Mouse (Mus musculus) neural tube, embryonic 14.5 days (tissue): ENCODE data around the gene H2al1f. TPM values are rescaled to one million over a fixed set of nuclear protein-coding genes. Genes with fewer than 3 reads are reported as not detected.

Experiments
- ATAC-seq: fragments of 200-750 bp; cut with Nextera tagmentation; 2 replicates; pipeline ENCODE4 v1.8.0; 2017; ENCODE audit warnings: low read depth, mild to moderate bottlenecking, moderate TSS enrichment, moderate library complexity
- H3K27ac ChIP-seq: fragments of 300-500 bp; sonication (generic); 2 replicates; pipeline ENCODE4 v1.5.1; 2014; ENCODE audit warnings: low read depth, mild to moderate bottlenecking, control low read depth, low read length, moderate library complexity, mixed read lengths
- H3K27me3 ChIP-seq: fragments of 300-500 bp; sonication (generic); 2 replicates; pipeline ENCODE4 v1.6.1; 2014; ENCODE audit warnings: low read length; ENCODE audit not compliant: control insufficient read depth, insufficient read depth
- H3K36me3 ChIP-seq: fragments of 300-500 bp; sonication (generic); 2 replicates; pipeline ENCODE4 v1.6.1; 2014; ENCODE audit warnings: low read length, mixed read lengths; ENCODE audit not compliant: control insufficient read depth, insufficient read depth
- H3K4me1 ChIP-seq: fragments of 300-500 bp; sonication (generic); 2 replicates; pipeline ENCODE4 v1.6.1; 2014; ENCODE audit warnings: low read length; ENCODE audit not compliant: control insufficient read depth, insufficient read depth
- H3K4me2 ChIP-seq: fragments of 300-500 bp; sonication (generic); 2 replicates; pipeline ENCODE4 v1.6.1; 2014; ENCODE audit warnings: mild to moderate bottlenecking, low read depth, low read length, control low read depth
- H3K4me3 ChIP-seq: fragments of 300-500 bp; sonication (generic); 2 replicates; pipeline ENCODE4 v1.5.1; 2014; ENCODE audit warnings: low read depth, low read length, control low read depth, mixed read lengths
- H3K9ac ChIP-seq: fragments of 300-500 bp; sonication (generic); replicated peaks from 2 replicates; pipeline ENCODE4 v1.6.1; 2014; ENCODE audit warnings: low read depth, mild to moderate bottlenecking, control low read depth, low read length, mixed read lengths
- H3K9me3 ChIP-seq: fragments of 300-500 bp; sonication (generic); 2 replicates; pipeline ENCODE4 v1.6.1; 2016; ENCODE audit warnings: low read length; ENCODE audit not compliant: control insufficient read depth
- WGBS: fragments of 180-500 bp; shearing (Covaris S2); extraction: QIAGEN DNeasy Blood & Tissue Kit; methylation state at CpG from one replicate; pipeline ENCODE4 v1.1.7; 2014; 5-methylcytosine and 5-hydroxymethylcytosine counted together
- polyA plus RNA-seq: library from polyadenylated mRNA; unstranded; fragments of >200 nt; fragmentation: Nextera tagmentation; extraction: Ambion mirVana; gene quantifications from 2 replicates; pipeline ENCODE4 v1.2.1, GENCODE M21; 2014

H2al1f gene
- polyA plus RNA-seq, 1 experiment from 2014 or later: not detected

DNA sequence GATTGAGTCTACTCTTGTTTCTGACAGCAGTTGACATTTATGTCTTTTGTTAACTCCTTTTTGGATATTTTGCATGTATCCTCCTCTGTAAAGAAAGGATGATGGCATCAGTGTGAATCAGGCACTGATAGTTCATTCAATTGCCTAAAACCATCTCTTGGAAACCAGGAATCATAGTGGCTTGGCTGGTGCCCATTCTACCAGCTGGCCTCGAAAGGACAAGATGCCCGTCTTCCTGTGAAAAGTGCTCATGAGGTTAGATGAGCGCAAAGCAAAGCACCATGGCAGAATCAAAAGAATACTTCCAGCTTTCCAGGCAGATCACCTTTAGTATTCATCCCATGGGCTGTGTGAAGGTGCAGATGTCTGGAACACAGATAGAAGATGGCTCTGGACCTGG lies 31.8 kb downstream of the H2al1f start:
- H3K9ac ChIP-seq: no peak overlapping the region
- H3K36me3 ChIP-seq: no peaks in the 10 kb centered on the region
- H3K4me3 ChIP-seq: no peak overlapping the region
- WGBS: 92% methylated on average over 3 of the region's 3 CpGs
- no peak overlapping the region for H3K4me2 ChIP-seq
- H3K27me3 ChIP-seq: no peaks in the 10 kb centered on the region
- no peak for ATAC-seq
- H3K9me3 ChIP-seq: no peaks in the 10 kb centered on the region
- no peaks in the 10 kb centered on the region for H3K4me1 ChIP-seq
- H3K27ac ChIP-seq: no peak overlapping the region

DNA sequence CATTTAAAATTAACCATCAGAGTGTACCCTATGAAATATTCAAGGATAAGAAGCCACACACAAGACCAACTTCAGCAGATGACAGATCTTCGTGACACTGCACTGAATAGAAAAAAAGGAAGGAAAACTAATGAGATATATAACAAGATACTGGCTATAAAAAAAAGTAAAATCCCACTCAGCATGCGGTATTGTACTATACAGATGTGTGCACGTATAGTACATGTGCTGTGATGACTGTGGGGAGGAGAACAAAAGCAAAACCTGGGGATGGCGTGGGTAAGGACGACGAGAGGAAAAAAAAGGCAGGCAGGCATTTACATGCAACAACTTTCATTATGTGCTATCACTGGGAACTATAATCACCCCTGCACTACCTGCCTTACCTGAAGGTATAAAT lies 45.9 kb downstream of the H2al1f start:
- Histone ChIP-seq H3K27me3 (no peaks in the 10 kb centered on the region), H3K4me2 (no peak overlapping the region), H3K9me3 (no peaks in the 10 kb centered on the region), H3K27ac (no peak overlapping the region), H3K4me3 (no peak overlapping the region), H3K4me1 (no peaks in the 10 kb centered on the region), H3K9ac (no peak overlapping the region), H3K36me3 (no peaks in the 10 kb centered on the region)
- 87% methylated on average over 6 of the region's 6 CpGs for WGBS
- ATAC-seq: no peak

GRCm38 (mm10) chrX:11361261-11361660 lies 46.3 kb downstream of the H2al1f start:
- H3K4me3 ChIP-seq: no peak overlapping the region
- H3K4me2 ChIP-seq: no peak overlapping the region
- no peak overlapping the region for H3K9ac ChIP-seq
- no peak overlapping the region for H3K27ac ChIP-seq
- no peaks in the 10 kb centered on the region for H3K27me3 ChIP-seq
- no peaks in the 10 kb centered on the region for H3K9me3 ChIP-seq
- no peaks in the 10 kb centered on the region for H3K36me3 ChIP-seq
- 91% methylated on average over 2 of the region's 2 CpGs for WGBS
- ATAC-seq: no peak
- H3K4me1 ChIP-seq: no peaks in the 10 kb centered on the region

GRCm38 (mm10) chrX:11363890-11364289 lies 48.9 kb downstream of the H2al1f start:
- Histone ChIP-seq H3K27ac (no peak overlapping the region), H3K36me3 (no peaks in the 10 kb centered on the region), H3K27me3 (no peaks in the 10 kb centered on the region), H3K4me3 (no peak overlapping the region), H3K4me2 (no peak overlapping the region), H3K9ac (no peak overlapping the region), H3K9me3 (no peaks in the 10 kb centered on the region), H3K4me1 (no peaks in the 10 kb centered on the region)
- 54% methylated on average over 6 of the region's 6 CpGs for WGBS
- peak; percentile 61; the same call in 1 of the 2 replicates for ATAC-seq

Other genes starting within 250 kb of the H2al1f start
- not detected in 2 replicates for gene H2al1a, start 15.9 kb upstream of the H2al1f start, polyA plus RNA-seq
- not detected in 2 replicates for gene H2al1b, start 12.7 kb upstream of the H2al1f start, polyA plus RNA-seq
- gene H2al1c, start 9.5 kb upstream of the H2al1f start, polyA plus RNA-seq: not detected in 2 replicates
- not detected in 2 replicates for gene H2al1d, start 6.3 kb upstream of the H2al1f start, polyA plus RNA-seq
- gene H2al1e, start 3.2 kb upstream of the H2al1f start, polyA plus RNA-seq: not detected in 2 replicates
- gene H2al1g, start 3.1 kb downstream of the H2al1f start, polyA plus RNA-seq: not detected in 2 replicates
- gene H2al1h, start 6.3 kb downstream of the H2al1f start, polyA plus RNA-seq: not detected in 2 replicates
- gene H2al1i, start 9.5 kb downstream of the H2al1f start, polyA plus RNA-seq: not detected in 2 replicates
- gene H2al1j, start 12.7 kb downstream of the H2al1f start, polyA plus RNA-seq: not detected in 2 replicates